In the genomic region with DNA sequence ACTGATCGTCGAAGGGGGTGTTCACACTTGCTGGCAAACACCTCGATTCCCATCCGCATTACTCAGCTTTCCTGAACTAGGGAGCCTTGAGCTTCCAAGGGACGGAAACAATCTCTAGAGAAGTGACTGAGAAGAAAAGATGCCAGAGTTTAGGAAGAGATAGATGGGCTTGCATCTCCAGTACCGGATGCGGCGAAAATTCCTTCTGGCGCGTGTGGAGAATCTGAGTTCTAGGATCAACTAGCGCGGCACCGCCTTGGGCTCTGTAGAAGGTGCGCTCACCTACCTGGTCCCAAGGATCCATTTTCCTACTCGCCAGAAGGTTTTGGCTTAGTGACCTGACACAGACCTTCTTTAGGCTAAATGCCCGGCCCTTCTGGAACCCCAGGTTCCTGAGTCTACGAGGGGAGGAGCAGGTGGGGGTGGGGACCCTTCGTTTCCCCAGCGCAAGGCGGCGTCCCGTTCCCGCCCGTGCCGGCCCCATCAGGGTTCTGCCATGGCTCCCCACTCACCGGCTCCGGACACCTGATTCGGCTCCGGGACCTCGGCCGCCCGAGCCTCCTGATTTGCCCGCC, we compare ENCODE assay signal across 8 mouse cellular contexts. TPM values are rescaled to one million over a fixed set of nuclear protein-coding genes. Genes with fewer than 3 reads are reported as not detected.
A peak's percentile ranks its signal among the peaks of the same experiment; 100 is the strongest.
DNase-seq lines count a peak whose midpoint lies in the region; ATAC-seq and TF ChIP-seq lines count a peak whose summit lies in the region.

No protein-coding gene starts in this region.

- H3K27ac ChIP-seq in lung, embryonic 15.5 days: peak overlapping the region; percentile 97
- peak overlapping the region; percentile 58 for H3K27ac ChIP-seq in heart, postnatal 0 days (ENCODE audit: low read depth)
- peak overlapping the region; percentile 76 for H3K27ac ChIP-seq in liver, postnatal 0 days (ENCODE audit: low read depth)
- H3K27ac ChIP-seq in stomach, postnatal 0 days (replicated peaks): peak overlapping the region; percentile 92

- peak overlapping the region; percentile 64 for H3K4me3 ChIP-seq in lung, embryonic 15.5 days
- H3K4me3 ChIP-seq in heart, postnatal 0 days (ENCODE audit: low read depth, low read length): peak overlapping the region; percentile 61
- H3K4me3 ChIP-seq in liver, postnatal 0 days (ENCODE audit: low read depth, low read length): peak overlapping the region; percentile 52
- H3K4me3 ChIP-seq in stomach, postnatal 0 days (ENCODE audit: low read depth, low read length): peak overlapping the region; percentile 60

- peaks cover 81% of the 10 kb centered on the region for H3K27me3 ChIP-seq in lung, embryonic 15.5 days
- H3K27me3 ChIP-seq in heart, postnatal 0 days (ENCODE audit: control insufficient read depth, insufficient read depth, low read length): peaks cover 91% of the 10 kb centered on the region
- peaks cover 92% of the 10 kb centered on the region for H3K27me3 ChIP-seq in liver, postnatal 0 days (ENCODE audit: insufficient read depth, low read length)
- H3K27me3 ChIP-seq in stomach, postnatal 0 days (ENCODE audit: control insufficient read depth, insufficient read depth, low read length): no peaks in the 10 kb centered on the region

- under 1% methylated on average over 33 of the region's 33 CpGs for WGBS in lung, embryonic 15.5 days
- 2% methylated on average over 33 of the region's 33 CpGs for WGBS in heart, postnatal 0 days
- 3% methylated on average over 32 of the region's 33 CpGs for WGBS in liver, postnatal 0 days (ENCODE audit: insufficient replicate concordance)
- whole genome bisulfite sequencing in stomach, postnatal 0 days: 3% methylated on average over 33 of the region's 33 CpGs

- H3K9me3 ChIP-seq in lung, embryonic 15.5 days: no peaks in the 10 kb centered on the region
- no peaks in the 10 kb centered on the region for H3K9me3 ChIP-seq in heart, postnatal 0 days (replicated peaks; ENCODE audit: control insufficient read depth, low read length)
- H3K9me3 ChIP-seq in liver, postnatal 0 days (ENCODE audit: low read length): no peaks in the 10 kb centered on the region
- no peaks in the 10 kb centered on the region for H3K9me3 ChIP-seq in stomach, postnatal 0 days (ENCODE audit: control insufficient read depth, low read length)

- DNase-seq in lung, postnatal 36 days: no peak
- DNase-seq in heart, postnatal 0 days (ENCODE audit: low spot score): no peak
- DNase-seq in liver, postnatal 0 days: no peak
- DNase-seq in stomach, postnatal 0 days (ENCODE audit: low spot score): no peak
- DNase-seq in thymus, adult 18-20 months: no peak
- DNase-seq in adrenal gland, adult 8-10 months: no peak

- peak; percentile 1; the same call in 1 of the 2 replicates for ATAC-seq in lung, embryonic 15.5 days (ENCODE audit: borderline replicate concordance, extremely low read depth, low FRiP score, low TSS enrichment)
- ATAC-seq in heart, postnatal 0 days (ENCODE audit: insufficient read depth, low read depth): no peak
- no peak for ATAC-seq in liver, postnatal 0 days
- ATAC-seq in stomach, postnatal 0 days (ENCODE audit: low FRiP score, low TSS enrichment): no peak
- ATAC-seq in cerebellum, adult (ENCODE audit: insufficient number of reproducible peaks, low FRiP score, low TSS enrichment): no peak

- H3K4me1 ChIP-seq in lung, embryonic 15.5 days: peaks cover 43% of the 10 kb centered on the region
- H3K4me1 ChIP-seq in heart, postnatal 0 days (ENCODE audit: control insufficient read depth, insufficient read depth): peaks cover 12% of the 10 kb centered on the region; the same call in 1 of the 2 replicates
- peaks cover 15% of the 10 kb centered on the region for H3K4me1 ChIP-seq in liver, postnatal 0 days (ENCODE audit: insufficient read depth)
- peaks cover 8% of the 10 kb centered on the region; the same call in 1 of the 2 replicates for H3K4me1 ChIP-seq in stomach, postnatal 0 days (replicated peaks; ENCODE audit: control insufficient read depth, insufficient read depth)

- TF ChIP-seq CTCF in heart, postnatal 0 days (IDR thresholded peaks at IDR 0.05; ENCODE audit: low read depth): no peak
- no peak for TF ChIP-seq CTCF in liver, postnatal 0 days (IDR thresholded peaks at IDR 0.05; ENCODE audit: low read depth)
- TF ChIP-seq CTCF in stomach, postnatal 0 days (IDR thresholded peaks at IDR 0.05; ENCODE audit: low read depth): no peak

- no peak for TF ChIP-seq EP300 in heart, postnatal 0 days (IDR thresholded peaks at IDR 0.05; ENCODE audit: low read depth)
- no peak for TF ChIP-seq EP300 in liver, postnatal 0 days (IDR thresholded peaks at IDR 0.05; ENCODE audit: low read depth)
- TF ChIP-seq EP300 in stomach, postnatal 0 days (optimal IDR thresholded peaks at IDR 0.05): no peak

- no peaks in the 10 kb centered on the region for H3K36me3 ChIP-seq in lung, embryonic 15.5 days
- H3K36me3 ChIP-seq in heart, postnatal 0 days (replicated peaks; ENCODE audit: control insufficient read depth, insufficient read depth, low read length): no peaks in the 10 kb centered on the region
- H3K36me3 ChIP-seq in liver, postnatal 0 days (replicated peaks; ENCODE audit: insufficient read depth, low read length): no peaks in the 10 kb centered on the region
- H3K36me3 ChIP-seq in stomach, postnatal 0 days (ENCODE audit: control insufficient read depth, insufficient read depth, low read length): no peaks in the 10 kb centered on the region

- peak overlapping the region; percentile 63 for H3K9ac ChIP-seq in lung, embryonic 15.5 days
- peak overlapping the region; percentile 65 for H3K9ac ChIP-seq in heart, postnatal 0 days (replicated peaks; ENCODE audit: low read depth, low read length)
- peak overlapping the region; percentile 50 for H3K9ac ChIP-seq in liver, postnatal 0 days (replicated peaks)
- H3K9ac ChIP-seq in stomach, postnatal 0 days (ENCODE audit: low read length): peak overlapping the region; percentile 70

- H3K4me2 ChIP-seq in lung, embryonic 15.5 days: peak overlapping the region; percentile 87
- H3K4me2 ChIP-seq in heart, postnatal 0 days (ENCODE audit: low read depth, low read length): peak overlapping the region; percentile 83
- H3K4me2 ChIP-seq in liver, postnatal 0 days (ENCODE audit: low read depth, low read length): peak overlapping the region; percentile 62
- H3K4me2 ChIP-seq in stomach, postnatal 0 days (replicated peaks; ENCODE audit: low read depth): peak overlapping the region; percentile 76

RNA-seq across cellular contexts. Expression of gene Tbx2, which starts 0.6 kb away (rescaled TPM):
- polyA plus RNA-seq in lung, embryonic 15.5 days (2015; fragmentation: Nextera tagmentation; extraction: Ambion mirVana): 40.9 and 44.9 TPM in 2 replicates
- total RNA-seq in heart, postnatal 0 days (2014; rRNA removed; ENCODE audit: low replicate concordance): 8.5 and 12.0 TPM in 2 replicates
- 1.3 TPM in 2 replicates for polyA plus RNA-seq in heart, postnatal 0 days (2015; fragmentation: Nextera tagmentation; extraction: Ambion mirVana)
- 0.66 and 0.75 TPM in 2 replicates for polyA plus RNA-seq in liver, postnatal 0 days (2015; fragmentation: Nextera tagmentation; extraction: Ambion mirVana)
- 5.2 and 6.9 TPM in 2 replicates for polyA plus RNA-seq in stomach, postnatal 0 days (2015; fragmentation: Nextera tagmentation; extraction: Ambion mirVana)
- total RNA-seq in adrenal gland, adult 8-10 months (2022): 10 to 100 TPM; 23.4 to 30.5 (median 24.9) TPM

RNA-seq across cellular contexts. Expression of gene Gm11444, which starts 18.4 kb away (rescaled TPM):
- polyA plus RNA-seq in lung, embryonic 15.5 days (2015; fragmentation: Nextera tagmentation; extraction: Ambion mirVana): 0.62 TPM in 1 of 2 replicates, not detected in the other
- not detected in 2 replicates for total RNA-seq in heart, postnatal 0 days (2014; rRNA removed; ENCODE audit: low replicate concordance)
- not detected in 2 replicates for polyA plus RNA-seq in heart, postnatal 0 days (2015; fragmentation: Nextera tagmentation; extraction: Ambion mirVana)
- not detected in 2 replicates for polyA plus RNA-seq in liver, postnatal 0 days (2015; fragmentation: Nextera tagmentation; extraction: Ambion mirVana)
- polyA plus RNA-seq in stomach, postnatal 0 days (2015; fragmentation: Nextera tagmentation; extraction: Ambion mirVana): 0.18 TPM in 1 of 2 replicates, not detected in the other
- not detected for total RNA-seq in adrenal gland, adult 8-10 months (2022)

RNA-seq across cellular contexts. Expression of gene Tbx4, which starts 54.5 kb away (rescaled TPM):
- 78.8 and 81.3 TPM in 2 replicates for polyA plus RNA-seq in lung, embryonic 15.5 days (2015; fragmentation: Nextera tagmentation; extraction: Ambion mirVana)
- not detected in 2 replicates for total RNA-seq in heart, postnatal 0 days (2014; rRNA removed; ENCODE audit: low replicate concordance)
- 0.05 and 0.07 TPM in 2 replicates for polyA plus RNA-seq in heart, postnatal 0 days (2015; fragmentation: Nextera tagmentation; extraction: Ambion mirVana)
- not detected in 2 replicates for polyA plus RNA-seq in liver, postnatal 0 days (2015; fragmentation: Nextera tagmentation; extraction: Ambion mirVana)
- 0.04 and 0.05 TPM in 2 replicates for polyA plus RNA-seq in stomach, postnatal 0 days (2015; fragmentation: Nextera tagmentation; extraction: Ambion mirVana)
- under 1 TPM in 2 of 4 experiments, not detected in 2; 0.10 to 0.15 TPM for total RNA-seq in adrenal gland, adult 8-10 months (2022)

Comparison
In these comparisons a context has a peak if more than half of its experiments do, and no peak if none do; other contexts are left out.
1. RNA of gene Tbx4, which starts 54.5 kb away (polyA plus RNA-seq): 78.8 to 81.3 TPM in lung, embryonic 15.5 days; 0.05 to 0.07 TPM in heart, postnatal 0 days, 0.04 to 0.05 TPM in stomach, postnatal 0 days and not detected in liver, postnatal 0 days; every median in the first group is over 10 times any median in the second.
2. Peak in every context shown above with its lines, with median percentiles within 50 percentile points of each other: H3K27ac ChIP-seq, H3K4me2 ChIP-seq, H3K4me3 ChIP-seq and H3K9ac ChIP-seq.